25 mouse cellular contexts compared by ENCODE assay signal in the genomic region with DNA sequence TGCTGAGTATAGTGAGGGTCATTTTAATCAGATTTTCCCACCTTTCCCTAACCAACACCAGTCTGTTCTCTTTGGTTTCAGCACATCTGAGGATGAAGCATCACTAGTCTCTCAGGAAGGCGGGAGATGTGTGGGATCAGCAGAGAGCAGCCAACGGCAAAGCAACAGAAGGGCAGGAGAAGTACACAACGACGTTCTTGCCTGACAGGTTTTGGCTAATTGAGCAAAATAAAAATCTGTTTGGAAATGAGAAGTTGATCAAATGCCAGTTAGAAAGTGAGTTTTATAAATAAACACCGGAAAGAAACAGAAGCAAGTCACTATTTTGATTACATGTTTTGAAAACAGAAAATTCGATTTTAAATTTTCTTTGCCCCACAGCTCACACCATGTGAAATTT.
"Had no signal": no experiment of that assay in that cellular context is flagged by ENCODE, and none has a peak within 500 bp of the region (broad histone marks: within the 10 kb centered on the region; RNA-seq: fewer than 3 reads in every experiment).

No protein-coding gene starts in this region.

- H3K4me2 ChIP-seq: heart, embryonic 11.5 days; heart, embryonic 13.5 days; heart, embryonic 15.5 days; hindbrain, embryonic 13.5 days; hindbrain, embryonic 15.5 days; limb, embryonic 12.5 days; liver, embryonic 12.5 days had no signal

- H3K27ac ChIP-seq: heart, adult 2 months; heart, embryonic 13.5 days; heart, embryonic 15.5 days; hindbrain, embryonic 13.5 days; hindbrain, embryonic 15.5 days; hindbrain, postnatal 0 days; layer of hippocampus, adult 2 months; left cerebral cortex, adult 2 months; limb, embryonic 10.5 days; limb, embryonic 12.5 days; liver, embryonic 12.5 days; liver, embryonic 14.5 days had no signal

- H3K9ac ChIP-seq: heart, embryonic 13.5 days; heart, embryonic 15.5 days; hindbrain, embryonic 13.5 days; hindbrain, embryonic 15.5 days; limb, embryonic 12.5 days; liver, embryonic 12.5 days; liver, embryonic 14.5 days had no signal

- H3K4me1 ChIP-seq: limb, embryonic 12.5 days; liver, embryonic 12.5 days had no signal

- DNase-seq: gastrocnemius, postnatal 14 days; gastrocnemius, postnatal 36 days; heart, adult 11 months; heart, adult 2 months; heart, postnatal 14 days; heart, postnatal 36 days; kidney, adult 18-20 months; kidney, adult 8-10 months; kidney, postnatal 10 days; kidney, postnatal 25 days; kidney, postnatal 4 days; liver had no signal

- H3K36me3 ChIP-seq: heart, embryonic 13.5 days; heart, embryonic 15.5 days; hindbrain, embryonic 13.5 days; hindbrain, embryonic 15.5 days; limb, embryonic 10.5 days; limb, embryonic 12.5 days; liver, embryonic 12.5 days had no signal

- ATAC-seq: hindbrain, postnatal 0 days; intestine, postnatal 0 days; liver, embryonic 12.5 days had no signal

- H3K4me3 ChIP-seq: heart, adult 2 months; heart, embryonic 13.5 days; heart, embryonic 15.5 days; hindbrain, embryonic 13.5 days; hindbrain, embryonic 15.5 days; layer of hippocampus, adult 2 months; left cerebral cortex, adult 2 months; limb, embryonic 10.5 days; limb, embryonic 12.5 days; liver, embryonic 12.5 days had no signal

- H3K9me3 ChIP-seq: heart, embryonic 13.5 days; heart, embryonic 15.5 days; hindbrain, embryonic 13.5 days; hindbrain, embryonic 15.5 days; limb, embryonic 10.5 days; limb, embryonic 12.5 days; liver, embryonic 12.5 days had no signal

- H3K27me3 ChIP-seq: heart, embryonic 13.5 days; heart, embryonic 15.5 days; limb, embryonic 12.5 days; liver, embryonic 12.5 days had no signal
